Mouse (Mus musculus): ENCODE measurements around the gene Oser1. TPM values are rescaled to one million over a fixed set of nuclear protein-coding genes. Genes with fewer than 3 reads are reported as not detected.
A peak's percentile ranks its signal among the peaks of the same experiment; 100 is the strongest.
"Not testable (repeated sequence)": the region's sequence is repeated elsewhere in the genome, so short reads cannot be mapped to it uniquely, and the experiment has no call there.

The Oser1 gene
- total and polyA plus RNA-seq, 2 experiments from 2014 or later, result 26.6 to 57.3 TPM

GRCm38 (mm10) chr2:163418841-163419345, 5.6 kb downstream of the Oser1 start:
- no peak for TF ChIP-seq CTCF (IDR thresholded peaks at IDR 0.05; ENCODE audit: low read depth)

DNA sequence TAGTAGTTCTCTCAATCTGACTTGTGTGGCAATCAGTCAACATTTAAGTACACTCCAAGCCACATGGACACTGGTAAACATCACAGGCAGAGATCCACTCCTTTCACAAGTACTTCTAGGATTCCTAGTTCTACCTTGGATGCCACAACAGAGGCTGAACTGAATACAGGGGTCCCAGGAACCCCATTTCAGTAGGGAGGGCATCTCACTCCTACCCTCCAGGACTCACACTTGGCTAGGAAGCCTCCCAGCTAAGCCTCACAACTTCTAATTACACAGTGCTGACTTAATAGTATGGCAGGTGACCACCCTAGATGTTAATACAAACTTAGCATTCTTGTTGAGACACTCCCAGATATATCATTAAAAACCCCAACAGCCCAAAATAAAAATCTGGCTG, 6.7 kb downstream of the Oser1 start:
- TF ChIP-seq CTCF (IDR thresholded peaks at IDR 0.05; ENCODE audit: low read depth), result no peak
- DNase-seq, result no peak
- Histone ChIP-seq H3K4me2 (ENCODE audit: low read depth) (peak overlapping the region; percentile 90), H3K4me1 (ENCODE audit: insufficient read depth) (peaks cover 22% of the 10 kb centered on the region), H3K9me3 (ENCODE audit: low read length) (no peaks in the 10 kb centered on the region), H3K4me3 (ENCODE audit: low read depth, low read length) (no peak overlapping the region), H3K36me3 (ENCODE audit: insufficient read depth) (peaks cover 11% of the 10 kb centered on the region; the same call in 1 of the 2 replicates), H3K27ac (ENCODE audit: low read depth, low read length) (no peak overlapping the region), H3K9ac (0 out of 2 replicates have a peak overlapping the region, but pooled peaks have one; percentile 68), H3K27me3 (ENCODE audit: insufficient read depth, low read length) (no peaks in the 10 kb centered on the region)
- ATAC-seq, result no peak

More at GRCm38 (mm10) chr2:163418841-163419345, 5.6 kb downstream of the Oser1 start:
- Histone ChIP-seq H3K36me3 (ENCODE audit: insufficient read depth) (peaks cover 11% of the 10 kb centered on the region; the same call in 1 of the 2 replicates), H3K4me2 (ENCODE audit: low read depth) (peak overlapping the region; percentile 90), H3K27me3 (ENCODE audit: insufficient read depth, low read length) (no peaks in the 10 kb centered on the region), H3K27ac (ENCODE audit: low read depth, low read length) (peak overlapping the region; percentile 59), H3K4me1 (ENCODE audit: insufficient read depth) (peaks cover 22% of the 10 kb centered on the region), H3K9ac (peak overlapping the region; percentile 68), H3K4me3 (ENCODE audit: low read depth, low read length) (peak overlapping the region; percentile 77), H3K9me3 (ENCODE audit: low read length) (no peaks in the 10 kb centered on the region)
- ATAC-seq (peak; percentile 19), DNase-seq (no peak)
- WGBS, result 1% methylated on average over 46 of the region's 50 CpGs

- H3K9me3 ChIP-seq (ENCODE audit: low read length), result no peaks in the 10 kb centered on the region
- H3K4me2 ChIP-seq (ENCODE audit: low read depth), result no peak overlapping the region
- no peak overlapping the region for H3K4me3 ChIP-seq (ENCODE audit: low read depth, low read length)
- no peaks in the 10 kb centered on the region for H3K27me3 ChIP-seq (ENCODE audit: insufficient read depth, low read length)
- DNase-seq (no peak), ATAC-seq (no peak)
- H3K9ac ChIP-seq, result no peak overlapping the region
- no peak overlapping the region for H3K27ac ChIP-seq (ENCODE audit: low read depth, low read length)
- peaks cover 11% of the 10 kb centered on the region; the same call in 1 of the 2 replicates for H3K36me3 ChIP-seq (ENCODE audit: insufficient read depth)
- TF ChIP-seq CTCF (IDR thresholded peaks at IDR 0.05; ENCODE audit: low read depth), result no peak
- peaks cover 22% of the 10 kb centered on the region for H3K4me1 ChIP-seq (ENCODE audit: insufficient read depth)
- WGBS, result 95% methylated on average over 6 of the region's 6 CpGs
These were observed 7.5 kb downstream of the Oser1 start for GRCm38 (mm10) chr2:163417026-163417425.

DNA sequence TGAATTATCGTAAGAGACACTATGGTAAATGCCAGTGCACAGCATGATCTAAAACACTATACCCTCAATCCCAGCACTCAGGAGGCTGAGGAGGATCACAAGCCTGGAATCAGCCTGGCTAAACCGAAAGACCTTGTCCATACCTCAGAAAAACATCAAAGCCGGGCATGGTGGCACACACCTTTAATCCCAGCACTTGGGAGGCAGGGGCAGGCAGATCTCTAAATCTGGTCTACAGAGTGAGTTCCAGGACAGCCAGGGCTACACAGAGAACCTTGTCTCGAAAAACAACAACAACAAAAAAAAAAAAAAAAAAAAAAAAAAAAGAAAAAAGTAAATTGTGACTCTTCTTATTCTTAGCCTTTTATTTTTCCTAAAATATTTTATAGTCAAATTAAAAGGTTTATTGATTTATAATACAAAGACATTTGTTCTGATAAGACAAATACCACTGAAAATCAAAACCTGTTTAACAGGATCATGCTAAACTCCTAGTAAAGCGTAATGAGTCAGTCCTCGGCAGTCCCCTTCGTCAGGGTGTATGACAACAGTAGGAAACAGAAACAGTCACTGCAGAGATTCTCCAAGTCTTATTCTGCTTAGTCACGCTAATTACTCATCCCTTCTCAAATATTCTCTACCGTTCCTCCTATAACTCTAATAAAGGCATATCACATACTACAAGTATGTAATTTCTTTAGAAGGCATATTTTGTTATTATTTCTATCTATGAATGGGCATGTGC, 11.5 kb downstream of the Oser1 start:
- no peak for TF ChIP-seq CTCF (IDR thresholded peaks at IDR 0.05; ENCODE audit: low read depth)
- no peak overlapping the region for H3K4me3 ChIP-seq (ENCODE audit: low read depth, low read length)
- peaks cover 5% of the 10 kb centered on the region for H3K4me1 ChIP-seq (ENCODE audit: insufficient read depth)
- H3K9ac ChIP-seq, result no peak overlapping the region
- no peak overlapping the region for H3K4me2 ChIP-seq (ENCODE audit: low read depth)
- no peak for ATAC-seq
- peaks cover 34% of the 10 kb centered on the region for H3K36me3 ChIP-seq (ENCODE audit: insufficient read depth)
- H3K9me3 ChIP-seq (ENCODE audit: low read length), result no peaks in the 10 kb centered on the region
- DNase-seq, result no peak
- H3K27ac ChIP-seq (ENCODE audit: low read depth, low read length), result no peak overlapping the region
- 92% methylated on average over 9 of the region's 9 CpGs for WGBS
- no peaks in the 10 kb centered on the region for H3K27me3 ChIP-seq (ENCODE audit: insufficient read depth, low read length)

DNA sequence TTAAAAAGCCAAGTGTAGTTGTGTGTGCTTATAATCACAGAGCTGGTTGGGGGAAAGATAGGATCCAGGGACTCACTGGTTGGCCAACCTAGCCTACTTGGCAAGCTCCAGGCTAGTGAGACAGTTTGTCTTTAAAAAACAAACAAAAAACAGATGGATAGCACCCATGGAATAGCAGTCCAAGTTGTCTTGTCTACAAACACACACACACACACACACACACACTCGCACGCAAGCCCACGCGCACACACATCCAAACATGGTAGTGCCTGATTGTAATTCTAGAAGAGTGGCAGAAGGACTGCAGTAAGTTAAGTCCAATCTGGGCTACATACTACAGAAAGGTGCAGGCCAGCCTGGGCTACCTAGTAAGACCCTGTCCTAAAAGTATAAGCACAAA, 12.1 kb downstream of the Oser1 start:
- TF ChIP-seq CTCF (IDR thresholded peaks at IDR 0.05; ENCODE audit: low read depth), result no peak
- Histone ChIP-seq H3K27me3 (ENCODE audit: insufficient read depth, low read length) (no peaks in the 10 kb centered on the region), H3K4me3 (ENCODE audit: low read depth, low read length) (no peak overlapping the region), H3K36me3 (ENCODE audit: insufficient read depth) (peaks cover 37% of the 10 kb centered on the region), H3K9ac (no peak overlapping the region), H3K4me1 (ENCODE audit: insufficient read depth) (no peaks in the 10 kb centered on the region; the same call in 1 of the 2 replicates), H3K4me2 (ENCODE audit: low read depth) (no peak overlapping the region), H3K27ac (ENCODE audit: low read depth, low read length) (no peak overlapping the region), H3K9me3 (ENCODE audit: low read length) (no peaks in the 10 kb centered on the region)
- 84% methylated on average over 4 of the region's 4 CpGs for WGBS
- no peak for ATAC-seq
- DNase-seq, result peak; percentile 25

GRCm38 (mm10) chr2:163411840-163412239, 12.7 kb downstream of the Oser1 start:
- no peak overlapping the region for H3K27ac ChIP-seq (ENCODE audit: low read depth, low read length)
- H3K9me3 ChIP-seq (ENCODE audit: low read length), result no peaks in the 10 kb centered on the region
- ATAC-seq (no peak), DNase-seq (no peak)
- no peaks in the 10 kb centered on the region for H3K4me1 ChIP-seq (ENCODE audit: insufficient read depth)
- 93% methylated on average over 4 of the region's 4 CpGs for WGBS
- no peak overlapping the region for H3K9ac ChIP-seq
- H3K4me2 ChIP-seq (ENCODE audit: low read depth), result no peak overlapping the region
- H3K36me3 ChIP-seq (ENCODE audit: insufficient read depth), result peaks cover 43% of the 10 kb centered on the region
- no peaks in the 10 kb centered on the region for H3K27me3 ChIP-seq (ENCODE audit: insufficient read depth, low read length)
- no peak for TF ChIP-seq CTCF (IDR thresholded peaks at IDR 0.05; ENCODE audit: low read depth)
- no peak overlapping the region for H3K4me3 ChIP-seq (ENCODE audit: low read depth, low read length)

DNA sequence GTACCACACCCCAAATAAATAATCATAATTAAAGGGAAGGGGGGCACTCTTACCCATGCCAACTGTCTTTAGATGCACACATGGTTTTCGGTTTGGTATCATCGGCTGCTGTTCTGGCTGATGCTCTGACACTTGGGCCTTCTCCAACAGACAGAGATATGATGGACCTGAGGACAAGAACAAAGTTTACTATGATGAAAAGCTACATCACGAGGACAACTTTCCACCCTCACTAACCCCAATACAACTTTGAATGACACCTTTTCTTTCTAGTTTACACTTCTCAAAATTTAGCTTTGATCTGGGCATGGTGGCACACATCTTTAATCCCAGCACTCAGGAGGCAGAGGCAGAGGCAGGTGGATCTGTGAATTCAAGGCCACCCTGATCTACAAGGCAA, 13.2 kb downstream of the Oser1 start:
- H3K27ac ChIP-seq (ENCODE audit: low read depth, low read length); H3K9ac ChIP-seq; H3K27me3 ChIP-seq (ENCODE audit: insufficient read depth, low read length); H3K4me2 ChIP-seq (ENCODE audit: low read depth); DNase-seq; H3K4me1 ChIP-seq (ENCODE audit: insufficient read depth); H3K9me3 ChIP-seq (ENCODE audit: low read length); ATAC-seq; H3K4me3 ChIP-seq (ENCODE audit: low read depth, low read length): not testable (repeated sequence)
- WGBS, result 90% methylated on average over 3 of the region's 3 CpGs
- H3K36me3 ChIP-seq (ENCODE audit: insufficient read depth), result peaks cover 43% of the 10 kb centered on the region
